Mouse (Mus musculus) left cerebral cortex, adult 11 months (tissue): ENCODE data around the gene Wsb2.
"Not testable (repeated sequence)": the region's sequence is repeated elsewhere in the genome, so short reads cannot be mapped to it uniquely, and the experiment has no call there.

ENCODE experiments used
- DNase-seq: peaks from one replicate; pipeline ENCODE4 v3.0.0; 2022; ENCODE audit warnings: low spot score

Gene Wsb2

DNA sequence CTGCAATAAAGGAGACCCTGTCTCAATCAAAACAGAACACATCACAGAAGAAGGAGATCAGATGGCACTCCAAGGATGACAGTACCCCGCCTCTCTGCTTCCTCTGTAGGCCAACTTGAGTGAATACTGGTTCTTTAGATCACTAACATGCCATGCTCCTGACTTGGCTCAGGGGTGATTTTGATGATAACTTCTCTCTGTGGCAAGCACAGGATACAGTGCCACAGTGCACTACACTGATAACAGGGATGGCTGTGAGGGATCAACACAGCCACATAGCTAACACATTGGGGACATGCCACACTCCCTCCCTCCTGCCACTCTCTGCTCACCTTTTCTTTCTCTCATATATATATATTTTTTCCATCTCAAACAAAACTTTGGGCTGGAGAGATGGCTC is 33.8 kb downstream of the Wsb2 start:
- DNase-seq = no peak

DNA sequence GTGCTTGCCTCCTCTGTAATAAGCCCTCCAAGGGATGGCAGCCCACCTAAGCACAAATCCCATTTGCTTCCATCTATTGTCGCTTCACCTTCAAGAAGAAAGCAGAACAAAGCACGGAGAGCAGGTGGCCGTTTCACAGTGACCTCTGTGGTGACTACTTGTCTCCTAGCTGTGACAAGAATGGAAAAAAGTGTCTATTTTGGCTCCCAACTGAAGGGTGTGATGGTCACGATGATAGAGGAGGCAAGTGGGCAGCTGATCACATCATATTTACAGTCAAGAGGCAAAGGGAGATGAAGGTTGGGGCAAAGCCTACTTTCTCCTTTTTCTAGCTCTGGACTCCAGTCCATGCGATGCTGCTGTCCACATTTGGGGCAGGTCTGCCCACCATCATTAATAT is 38.7 kb downstream of the Wsb2 start:
- no peak for DNase-seq

DNA sequence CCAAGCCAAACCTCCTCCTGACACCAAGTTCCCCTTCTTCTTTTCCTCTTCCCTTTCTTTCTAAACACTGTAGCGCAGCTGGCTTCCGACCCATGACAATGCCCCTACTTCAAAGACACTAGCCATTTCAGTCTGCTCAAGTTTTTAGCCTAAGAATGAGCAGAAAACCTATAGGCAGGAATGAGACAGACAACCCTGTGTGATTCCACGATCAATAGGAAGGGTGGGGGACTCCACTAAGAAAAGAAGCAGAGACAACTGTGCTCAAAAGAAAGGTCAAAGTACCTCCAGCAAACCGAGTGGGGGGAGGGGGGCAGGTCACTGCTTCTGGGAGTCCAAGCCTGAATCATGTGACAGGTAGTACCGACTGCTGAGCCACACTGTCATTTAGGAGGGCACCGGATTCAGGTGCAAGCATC is 39.5 kb downstream of the Wsb2 start:
- DNase-seq = no peak

DNA sequence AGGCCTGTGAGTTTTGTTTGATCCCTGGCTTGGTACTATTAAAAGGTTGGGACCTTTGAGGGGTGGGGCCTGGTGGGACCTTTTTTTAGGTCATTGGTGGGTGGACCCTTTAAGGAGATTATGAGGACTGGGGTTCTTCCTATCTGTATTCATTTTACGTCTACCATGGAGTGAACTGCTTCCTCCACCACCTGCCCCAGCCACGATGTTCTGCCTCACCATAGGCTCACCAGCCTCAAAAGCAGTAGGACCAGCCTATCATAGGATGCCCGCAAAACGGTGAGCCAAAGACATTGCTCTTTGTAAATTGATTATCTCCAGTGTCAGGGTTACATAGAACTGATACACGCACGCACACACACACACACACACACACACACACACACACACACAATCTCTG is 40.3 kb downstream of the Wsb2 start:
- no peak for DNase-seq

DNA sequence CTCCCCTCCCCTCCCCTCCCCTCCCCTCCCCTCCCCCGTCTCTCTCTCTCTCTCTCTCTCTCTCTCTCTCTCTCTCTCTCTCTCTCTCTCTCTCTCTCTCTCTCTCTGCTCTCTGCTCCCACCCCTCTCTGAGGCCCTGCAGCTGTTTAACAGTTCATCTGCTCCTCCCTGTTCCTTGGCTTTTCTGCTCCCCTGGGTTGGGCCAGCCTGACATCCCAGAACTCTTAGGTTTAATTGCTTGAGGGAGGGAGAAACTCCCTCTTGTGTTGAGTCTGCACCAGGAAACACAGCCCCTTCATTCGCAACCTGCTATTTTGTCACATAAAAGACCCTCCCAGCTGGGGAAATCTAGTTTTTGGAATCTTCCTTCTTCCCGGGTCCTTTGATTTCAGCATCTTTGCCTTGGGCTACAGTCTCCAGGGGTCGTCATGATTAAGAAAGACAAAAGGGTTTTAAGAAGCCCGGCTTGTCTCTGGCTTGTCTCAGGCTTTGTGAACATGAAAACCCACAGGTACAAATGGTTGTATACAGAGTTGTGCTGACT is 41.0 kb downstream of the Wsb2 start:
- DNase-seq = no peak

DNA sequence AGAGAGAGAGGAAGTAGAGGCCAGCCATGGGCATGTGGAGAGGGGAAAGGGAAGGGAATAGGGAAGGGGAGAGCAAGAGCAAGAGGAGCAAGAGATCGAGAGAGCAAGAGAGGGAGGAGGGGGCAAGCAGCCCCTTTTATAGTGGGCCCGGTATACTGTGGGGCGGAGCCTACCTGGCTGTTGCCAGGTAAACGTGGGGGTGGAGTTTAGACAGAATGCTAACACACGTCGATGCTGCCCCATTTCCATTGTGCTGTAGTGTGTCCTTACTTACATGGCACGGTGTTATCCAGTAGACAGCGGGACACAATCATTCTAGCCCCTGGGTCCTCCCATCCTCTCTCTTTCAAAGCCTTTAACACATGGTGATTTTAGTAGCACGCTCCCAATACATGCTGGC is 42.2 kb downstream of the Wsb2 start:
- DNase-seq = no peak

DNA sequence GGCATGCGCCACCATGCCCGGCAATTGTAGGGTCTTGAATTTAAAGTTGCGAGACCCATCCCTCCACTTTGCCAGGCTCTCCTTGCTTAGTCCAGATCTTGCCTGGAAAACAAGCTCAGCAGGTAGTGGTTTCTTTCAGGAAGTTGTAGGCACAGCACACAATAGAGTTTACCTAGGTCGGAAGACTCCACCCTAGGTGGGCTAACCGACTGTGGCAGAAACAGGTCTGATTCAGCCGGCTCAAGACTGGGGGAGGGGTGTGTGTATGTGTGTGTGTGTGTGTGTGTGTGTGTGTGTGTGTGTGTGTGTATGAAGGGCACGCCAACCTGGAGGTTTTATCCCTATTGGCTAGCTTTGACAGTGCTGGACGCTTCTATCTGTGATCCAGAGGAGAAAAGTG is 46.5 kb downstream of the Wsb2 start:
- no peak for DNase-seq

DNA sequence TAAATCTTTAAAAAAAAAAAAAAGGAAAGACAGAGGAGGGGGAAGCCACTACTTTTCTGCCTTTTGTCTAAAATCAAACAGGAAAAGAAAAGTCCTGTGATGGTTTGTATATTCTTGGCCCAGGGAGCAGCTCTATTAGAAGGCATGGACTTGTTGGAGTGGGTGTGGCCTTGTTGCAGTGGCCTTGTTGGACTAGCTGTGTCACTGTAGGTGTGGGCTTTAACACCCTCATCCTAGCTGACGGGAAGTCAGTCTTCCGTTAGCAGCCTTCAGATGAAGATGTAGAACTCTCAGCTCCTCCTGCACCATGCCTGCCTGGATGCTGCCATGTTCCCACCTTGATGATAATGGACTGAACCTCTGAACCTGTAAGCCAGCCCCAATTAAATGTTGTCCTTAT is 47.6 kb downstream of the Wsb2 start:
- DNase-seq = not testable (repeated sequence)

DNA sequence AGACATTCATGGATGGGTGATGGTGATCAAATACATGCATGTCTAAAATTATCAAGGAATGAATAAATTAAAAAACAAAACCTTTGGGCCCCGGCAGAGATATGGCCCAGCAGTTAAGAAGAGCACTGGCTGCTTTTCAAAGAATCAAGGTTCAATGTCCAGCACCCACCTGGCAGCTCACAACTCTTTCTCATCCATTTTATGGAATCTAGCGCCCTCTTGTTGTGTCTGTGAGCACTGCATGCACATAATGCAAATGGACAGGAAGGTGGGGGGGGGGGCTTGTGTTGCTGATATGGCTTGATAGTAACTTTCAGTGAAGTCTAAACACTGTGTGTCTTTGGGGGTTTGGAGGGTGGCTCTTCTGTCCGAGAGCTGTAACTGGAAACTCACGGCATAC is 51.1 kb downstream of the Wsb2 start:
- DNase-seq = no peak

DNA sequence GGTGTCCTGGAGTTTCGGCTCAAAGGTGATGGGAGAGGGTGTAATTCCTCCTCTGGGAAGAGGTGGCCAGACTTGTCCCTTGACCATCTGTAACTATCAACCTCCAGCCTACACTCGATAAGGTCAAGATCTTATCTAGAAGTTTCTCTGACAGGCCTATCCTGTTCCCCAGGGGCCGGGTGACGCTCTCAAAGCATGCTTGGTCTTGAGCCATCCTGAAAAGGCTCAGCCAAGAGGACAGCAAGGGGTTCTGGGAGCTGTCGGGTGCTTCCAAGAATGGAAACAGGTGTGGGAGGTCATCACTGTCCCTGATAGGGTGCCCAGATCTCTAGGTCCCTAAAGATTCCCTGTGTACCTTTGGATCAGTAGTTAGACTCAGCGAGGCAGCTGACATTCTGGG is 52.3 kb downstream of the Wsb2 start:
- no peak for DNase-seq

DNA sequence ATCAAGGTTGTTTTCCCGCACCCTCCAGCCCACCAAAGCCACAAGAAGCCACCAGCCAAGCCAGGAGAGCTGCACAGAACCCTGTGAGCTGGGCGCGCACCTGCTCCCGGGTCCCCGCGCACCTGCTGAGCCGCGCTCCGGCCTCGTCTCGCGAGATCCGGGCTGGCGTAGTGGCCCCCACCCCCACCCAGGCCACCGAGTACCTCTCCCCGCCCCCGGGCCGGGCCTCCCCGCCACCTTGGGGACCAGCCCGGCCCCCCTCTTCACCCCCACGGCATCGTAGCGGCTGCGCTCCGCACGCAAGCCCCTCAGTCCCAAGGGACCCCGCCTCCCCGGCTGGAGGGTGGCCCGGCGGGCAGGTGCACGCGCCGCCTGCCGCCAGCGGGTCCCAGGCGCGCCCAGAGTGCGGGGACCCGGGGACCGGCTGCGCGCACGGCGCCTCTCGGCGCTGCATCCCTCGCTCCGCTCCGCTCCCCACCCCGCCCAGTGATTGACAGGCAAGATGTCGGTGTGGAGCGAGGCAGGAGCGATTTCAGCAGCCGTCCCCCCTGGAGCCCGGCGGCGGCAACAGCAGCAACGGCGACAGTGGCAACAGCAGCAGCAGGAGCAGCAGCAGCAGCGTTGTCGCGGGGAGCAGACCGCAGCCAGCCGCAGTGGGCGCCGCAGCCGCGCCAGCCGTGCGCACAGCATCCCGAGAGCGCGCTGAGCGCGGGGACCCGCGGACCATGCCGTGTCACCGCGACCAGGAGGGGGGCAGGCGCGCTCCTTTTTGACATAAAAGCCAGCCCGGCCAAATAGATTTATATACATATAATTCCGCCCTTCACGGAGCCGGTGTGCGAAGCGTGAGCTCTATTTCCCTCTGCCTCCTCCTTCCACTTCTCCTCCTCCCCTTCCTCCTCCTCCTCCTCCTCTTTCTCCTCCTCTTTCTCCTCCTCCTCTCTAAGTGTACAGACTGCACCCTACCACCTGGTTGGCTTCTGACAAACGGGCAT is 56.7 kb downstream of the Wsb2 start, which contains the start of gene Ksr2:
TSS of gene Ksr2 (plus strand) at position 494 of the 995 bp plus-strand sequence.
- peak; percentile 67 for DNase-seq

DNA sequence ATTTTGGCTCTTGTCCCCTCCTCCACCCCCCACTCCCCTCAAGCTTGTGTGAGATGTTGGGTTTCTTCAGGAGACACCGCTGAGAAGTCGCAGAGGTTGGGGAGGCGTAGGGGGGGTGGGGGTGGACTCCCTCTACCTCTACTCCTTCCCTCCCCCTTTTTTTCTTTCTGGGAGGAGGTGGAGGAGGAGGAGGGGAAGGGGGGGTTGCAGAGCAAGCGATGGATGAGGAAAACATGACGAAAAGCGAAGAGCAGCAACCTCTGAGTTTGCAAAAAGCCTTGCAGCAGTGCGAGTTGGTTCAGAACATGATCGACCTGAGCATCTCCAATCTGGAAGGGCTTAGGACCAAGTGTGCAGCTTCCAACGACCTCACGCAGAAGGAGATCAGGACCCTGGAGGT is 57.5 kb downstream of the Wsb2 start:
- no peak for DNase-seq

DNA sequence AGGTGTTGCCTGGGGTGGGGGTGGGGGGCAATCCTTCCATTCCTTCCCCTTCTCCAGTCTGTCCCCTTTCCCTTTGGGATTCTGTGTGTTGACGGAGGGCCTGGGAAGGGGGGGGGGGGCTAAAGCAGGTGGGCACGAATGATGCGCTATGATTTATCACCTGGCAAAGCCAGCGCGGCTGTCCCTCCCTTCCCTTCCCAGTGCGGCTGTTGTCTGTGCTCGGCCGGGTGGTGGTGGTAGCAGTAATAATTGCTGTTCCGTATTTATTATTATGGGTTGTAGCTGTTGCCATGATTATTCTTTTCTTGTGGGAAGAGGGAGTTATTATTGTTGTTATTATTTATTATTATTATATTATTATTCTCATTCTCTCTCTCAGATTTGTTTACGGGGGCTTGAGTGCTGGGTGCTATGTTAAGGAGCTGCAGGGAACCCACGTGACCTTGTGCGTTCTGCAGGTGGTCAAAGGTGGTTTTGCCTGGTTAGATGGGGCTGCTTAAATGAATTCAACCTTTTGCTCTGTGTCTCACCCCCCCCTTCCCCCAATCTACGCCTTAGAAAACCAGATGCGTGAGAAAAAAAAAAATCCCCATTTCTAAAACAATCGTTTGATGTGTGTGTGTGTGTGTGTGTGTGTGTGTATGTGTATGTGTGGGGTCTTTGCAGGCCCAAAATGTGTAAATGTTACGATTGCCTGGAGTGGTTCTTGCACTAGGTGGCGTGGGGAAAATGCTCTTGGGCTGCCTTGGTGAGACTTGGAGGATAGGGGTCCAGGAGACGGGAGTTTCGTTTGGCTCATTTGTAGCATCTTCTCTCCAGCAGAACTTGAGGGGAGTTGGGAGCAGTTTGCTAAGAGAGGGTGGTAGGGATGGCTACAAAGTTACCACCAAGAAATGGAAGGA is 58.2 kb downstream of the Wsb2 start:
- DNase-seq = no peak

DNA sequence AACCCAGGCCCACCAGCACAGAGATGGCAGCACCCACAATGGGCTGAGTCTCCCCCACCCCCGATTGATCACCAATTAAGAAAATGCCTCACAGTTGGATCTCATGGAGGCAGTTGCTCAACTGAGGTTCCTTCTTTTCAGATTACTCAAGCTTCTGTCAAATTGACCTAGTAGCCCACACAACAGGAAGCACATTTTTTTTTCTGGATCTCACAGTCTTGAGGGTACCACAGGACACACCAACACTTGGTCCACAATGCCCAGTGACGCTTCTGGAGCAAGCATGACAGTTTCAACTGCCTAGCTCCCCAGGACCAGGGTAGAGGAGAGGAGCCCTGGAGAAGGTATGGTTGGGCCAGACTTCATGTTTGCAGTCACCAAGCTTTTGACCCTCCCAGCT is 60.3 kb downstream of the Wsb2 start:
- no peak for DNase-seq
